Mouse (Mus musculus): ENCODE data around the gene Kcnk16. TPM values are rescaled to one million over a fixed set of nuclear protein-coding genes. Genes with fewer than 3 reads are reported as not detected.

The Kcnk16 gene
- total RNA-seq, 2 experiments from 2014 or later: not detected

Other genes starting within 250 kb of the Kcnk16 start
- 2.9 and 4.0 TPM in 2 replicates for gene Saysd1, start 130.7 kb downstream of the Kcnk16 start, total RNA-seq (2014; fragmentation: Nextera tagmentation)
- 1.2 and 1.9 TPM in 2 replicates for gene Saysd1, start 130.7 kb downstream of the Kcnk16 start, total RNA-seq (2017)
- gene Kcnk5, start 87.4 kb downstream of the Kcnk16 start, total RNA-seq (2014; fragmentation: Nextera tagmentation): 2.0 TPM in 1 of 2 replicates, not detected in the other
- gene Kcnk5, start 87.4 kb downstream of the Kcnk16 start, total RNA-seq (2017): 3.1 and 4.2 TPM in 2 replicates
- gene Nudt13, start 25.5 kb upstream of the Kcnk16 start, total RNA-seq (2014; fragmentation: Nextera tagmentation): 17.5 and 18.2 TPM in 2 replicates
- 8.0 and 15.7 TPM in 2 replicates for gene Nudt13, start 25.5 kb upstream of the Kcnk16 start, total RNA-seq (2017)
- gene Ecd, start 78.9 kb upstream of the Kcnk16 start, total RNA-seq (2014; fragmentation: Nextera tagmentation): 52.6 and 57.0 TPM in 2 replicates
- 52.2 and 70.0 TPM in 2 replicates for gene Ecd, start 78.9 kb upstream of the Kcnk16 start, total RNA-seq (2017)
- 20.6 and 28.2 TPM in 2 replicates for gene Fam149b, start 79.0 kb upstream of the Kcnk16 start, total RNA-seq (2014; fragmentation: Nextera tagmentation)
- 27.9 and 28.1 TPM in 2 replicates for gene Fam149b, start 79.0 kb upstream of the Kcnk16 start, total RNA-seq (2017)
- 64.5 and 70.8 TPM in 2 replicates for gene Dnajc9, start 119.7 kb upstream of the Kcnk16 start, total RNA-seq (2014; fragmentation: Nextera tagmentation)
- gene Dnajc9, start 119.7 kb upstream of the Kcnk16 start, total RNA-seq (2017): 229 and 234 TPM in 2 replicates
- gene Mrps16, start 124.4 kb upstream of the Kcnk16 start, total RNA-seq (2014; fragmentation: Nextera tagmentation): 81.8 and 96.0 TPM in 2 replicates
- 44.8 and 46.8 TPM in 2 replicates for gene Mrps16, start 124.4 kb upstream of the Kcnk16 start, total RNA-seq (2017)
- gene Cfap70, start 183.0 kb upstream of the Kcnk16 start, total RNA-seq (2014; fragmentation: Nextera tagmentation): not detected in 2 replicates
- gene Cfap70, start 183.0 kb upstream of the Kcnk16 start, total RNA-seq (2017): not detected in 2 replicates
- 56.9 and 70.7 TPM in 2 replicates for gene Anxa7, start 210.9 kb upstream of the Kcnk16 start, total RNA-seq (2014; fragmentation: Nextera tagmentation)
- gene Anxa7, start 210.9 kb upstream of the Kcnk16 start, total RNA-seq (2017): 59.0 and 59.1 TPM in 2 replicates
- gene Mss51, start 227.7 kb upstream of the Kcnk16 start, total RNA-seq (2014; fragmentation: Nextera tagmentation): 3.2 and 4.4 TPM in 2 replicates
- 0.72 and 1.3 TPM in 2 replicates for gene Mss51, start 227.7 kb upstream of the Kcnk16 start, total RNA-seq (2017)